Mouse (Mus musculus) embryonic facial prominence, embryonic 13.5 days (tissue): ENCODE results near the gene Ccnb2. TPM values are rescaled to one million over a fixed set of nuclear protein-coding genes. Genes with fewer than 3 reads are reported as not detected.

Experiments used
- ATAC-seq: fragments of 200-750 bp; cut with Nextera tagmentation; 2 replicates; pipeline ENCODE4 v1.8.0; 2017; ENCODE audit warnings: low read depth; ENCODE audit not compliant: insufficient number of reproducible peaks, insufficient read depth, low FRiP score, low TSS enrichment
- H3K27ac ChIP-seq: fragments of 300-500 bp; sonication (generic); 2 replicates; pipeline ENCODE4 v1.5.1; 2015; ENCODE audit warnings: moderate library complexity, mild to moderate bottlenecking, inconsistent platforms
- H3K27me3 ChIP-seq: fragments of 300-500 bp; sonication (generic); 2 replicates; pipeline ENCODE4 v1.6.1; 2015; ENCODE audit warnings: mild to moderate bottlenecking, inconsistent platforms
- H3K36me3 ChIP-seq: fragments of 300-500 bp; sonication (generic); 2 replicates; pipeline ENCODE4 v1.6.1; 2015; ENCODE audit warnings: mild to moderate bottlenecking, inconsistent platforms
- H3K4me1 ChIP-seq: fragments of 300-500 bp; sonication (generic); 2 replicates; pipeline ENCODE4 v1.6.1; 2015; ENCODE audit warnings: inconsistent platforms
- H3K4me2 ChIP-seq: fragments of 300-500 bp; sonication (generic); 2 replicates; pipeline ENCODE4 v1.6.1; 2015; ENCODE audit warnings: moderate library complexity, mild to moderate bottlenecking, inconsistent platforms
- H3K4me3 ChIP-seq: fragments of 300-500 bp; sonication (generic); 2 replicates; pipeline ENCODE4 v1.5.1; 2015; ENCODE audit warnings: mild to moderate bottlenecking, inconsistent platforms
- H3K9ac ChIP-seq: fragments of 300-500 bp; sonication (generic); 2 replicates; pipeline ENCODE4 v1.6.1; 2015; ENCODE audit warnings: mild to moderate bottlenecking, inconsistent platforms
- H3K9me3 ChIP-seq: fragments of 300-500 bp; sonication (generic); 2 replicates; pipeline ENCODE4 v1.6.1; 2016; ENCODE audit warnings: inconsistent platforms
- WGBS: fragments of 180-500 bp; shearing (Covaris S2); methylation state at CpG from one replicate; pipeline ENCODE4 v1.1.7; 2015; ENCODE audit warnings: mixed read lengths; 5-methylcytosine and 5-hydroxymethylcytosine counted together
- microRNA-seq: library from miRNA; unstranded; fragments of <30 nt; microRNA quantifications from one replicate; pipeline ENCODE4, GENCODE M21; 2016
- polyA plus RNA-seq: library from polyadenylated mRNA; unstranded; fragments of >200 nt; fragmentation: Nextera tagmentation; extraction: Ambion mirVana; gene quantifications from 2 replicates; pipeline ENCODE4 v1.2.1, GENCODE M21; 2015

The Ccnb2 gene
- polyA plus RNA-seq, 1 experiment from 2014 or later: 193 TPM

GRCm38 (mm10) chr9:70382091-70382490, 39.3 kb downstream of the Ccnb2 start:
- no peak for ATAC-seq
- Histone ChIP-seq H3K9me3 (no peaks in the 10 kb centered on the region), H3K9ac (no peak overlapping the region), H3K4me3 (no peak overlapping the region), H3K27ac (no peak overlapping the region), H3K27me3 (no peaks in the 10 kb centered on the region), H3K4me2 (no peak overlapping the region), H3K4me1 (no peaks in the 10 kb centered on the region), H3K36me3 (peaks cover 69% of the 10 kb centered on the region)
- WGBS: 82% methylated on average over 12 of the region's 12 CpGs

DNA sequence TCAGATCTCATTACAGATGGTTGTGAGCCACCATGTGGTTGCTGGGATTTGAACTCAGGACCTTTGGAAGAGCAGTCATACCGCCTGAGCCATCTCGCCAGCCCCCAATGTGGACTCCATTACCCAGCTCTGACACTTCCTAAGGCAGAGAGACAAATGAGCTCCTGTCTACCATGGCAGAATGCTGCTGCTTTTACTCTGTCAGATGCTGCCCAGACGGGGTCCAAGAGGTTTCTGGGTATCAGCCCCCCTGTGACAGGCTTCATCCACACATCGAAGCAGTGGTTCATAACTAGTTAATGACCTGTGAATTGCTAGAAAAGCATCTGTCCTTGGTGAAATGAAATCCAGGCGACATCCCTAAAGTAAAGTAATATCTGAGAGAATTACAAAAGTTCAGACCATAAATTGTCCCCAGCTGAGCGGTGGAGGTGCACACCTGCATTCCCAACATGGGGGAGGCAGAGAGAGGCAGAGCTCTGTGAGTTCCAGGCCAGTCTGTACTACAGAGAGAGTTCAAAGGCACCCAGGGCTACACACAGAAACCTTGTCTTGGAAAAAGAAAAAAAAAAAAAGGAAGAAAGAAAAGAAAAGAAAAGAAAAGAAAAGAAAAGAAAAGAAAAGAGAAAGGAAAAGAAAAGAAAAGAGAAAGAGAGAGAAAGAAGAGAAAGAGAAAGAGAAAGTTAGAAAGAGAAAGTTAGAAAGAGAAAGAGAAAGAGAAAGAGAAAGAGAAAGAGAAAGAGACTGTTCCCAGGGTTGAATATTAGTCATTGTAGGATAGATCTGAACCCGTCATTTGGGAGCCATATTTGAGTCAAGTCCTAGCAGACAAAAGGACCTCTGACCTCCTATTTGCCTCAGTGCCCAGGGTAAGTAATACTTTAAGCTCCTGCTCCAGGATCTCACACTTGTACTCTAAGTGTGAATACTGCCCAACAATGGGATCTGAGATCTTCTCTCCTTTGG, 41.6 kb downstream of the Ccnb2 start:
- Histone ChIP-seq H3K4me1 (no peaks in the 10 kb centered on the region), H3K9ac (no peak overlapping the region), H3K27ac (no peak overlapping the region), H3K4me2 (no peak overlapping the region), H3K27me3 (no peaks in the 10 kb centered on the region), H3K9me3 (no peaks in the 10 kb centered on the region), H3K4me3 (no peak overlapping the region), H3K36me3 (peaks cover 71% of the 10 kb centered on the region)
- WGBS: 72% methylated on average over 7 of the region's 7 CpGs
- no peak for ATAC-seq

- WGBS: 81% methylated on average over 5 of the region's 5 CpGs
- Histone ChIP-seq H3K27ac (no peak overlapping the region), H3K9ac (no peak overlapping the region), H3K27me3 (no peaks in the 10 kb centered on the region), H3K4me2 (no peak overlapping the region), H3K4me3 (no peak overlapping the region), H3K4me1 (no peaks in the 10 kb centered on the region), H3K36me3 (peaks cover 57% of the 10 kb centered on the region), H3K9me3 (no peaks in the 10 kb centered on the region)
- ATAC-seq: no peak
These were observed 49.7 kb downstream of the Ccnb2 start for GRCm38 (mm10) chr9:70371638-70372037.

DNA sequence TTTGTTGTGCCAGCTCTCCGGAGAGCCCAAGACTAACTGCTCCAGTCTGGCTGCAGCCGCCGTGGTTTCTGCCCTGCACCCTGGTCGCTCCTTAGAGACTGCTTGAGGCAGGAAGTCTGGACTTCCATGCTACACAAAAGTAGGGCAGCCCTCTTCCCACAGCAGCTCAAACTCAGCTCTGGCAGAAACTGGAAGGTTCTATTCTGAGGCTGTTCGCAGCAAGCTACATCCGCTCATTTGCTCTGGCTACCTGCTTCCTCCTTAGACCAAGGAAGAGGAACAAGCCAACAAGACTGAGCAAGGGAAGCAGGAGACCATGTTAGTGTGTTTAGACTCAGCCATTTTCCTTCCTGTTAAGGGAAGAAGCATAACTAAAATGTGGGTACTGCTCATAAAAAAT, 54.4 kb downstream of the Ccnb2 start:
- H3K4me3 ChIP-seq: no peak overlapping the region
- no peaks in the 10 kb centered on the region for H3K27me3 ChIP-seq
- H3K4me2 ChIP-seq: no peak overlapping the region
- no peak overlapping the region for H3K9ac ChIP-seq
- no peaks in the 10 kb centered on the region for H3K4me1 ChIP-seq
- no peak overlapping the region for H3K27ac ChIP-seq
- H3K9me3 ChIP-seq: no peaks in the 10 kb centered on the region
- peaks cover 82% of the 10 kb centered on the region for H3K36me3 ChIP-seq
- 88% methylated on average over 6 of the region's 6 CpGs for WGBS
- ATAC-seq: no peak

GRCm38 (mm10) chr9:70365915-70366314, 55.4 kb downstream of the Ccnb2 start:
- WGBS: 78% methylated on average over 2 of the region's 2 CpGs
- no peak for ATAC-seq
- no peaks in the 10 kb centered on the region for H3K4me1 ChIP-seq
- no peak overlapping the region for H3K4me3 ChIP-seq
- no peaks in the 10 kb centered on the region for H3K9me3 ChIP-seq
- no peak overlapping the region for H3K9ac ChIP-seq
- H3K36me3 ChIP-seq: peaks cover 79% of the 10 kb centered on the region
- H3K27me3 ChIP-seq: no peaks in the 10 kb centered on the region
- no peak overlapping the region for H3K27ac ChIP-seq
- H3K4me2 ChIP-seq: no peak overlapping the region

DNA sequence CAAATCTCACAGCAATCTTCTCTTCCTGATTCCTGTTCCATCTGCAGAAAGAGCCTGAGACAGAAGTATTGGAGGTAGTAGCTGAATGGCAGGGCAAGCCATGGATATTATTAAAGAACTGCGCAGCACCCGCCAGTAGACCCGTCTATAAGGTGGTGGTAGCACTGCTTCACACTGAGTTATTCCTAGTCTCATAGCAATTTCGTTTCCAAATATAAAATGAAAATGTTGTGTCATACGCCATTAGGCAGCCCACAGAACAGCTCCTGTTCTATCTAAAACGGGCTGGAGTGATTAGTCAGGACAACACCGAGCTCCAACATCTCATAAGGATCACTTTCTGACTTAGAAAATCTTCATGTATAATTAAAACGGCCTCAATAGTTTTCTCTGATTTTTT, 56.6 kb downstream of the Ccnb2 start:
- no peak overlapping the region for H3K9ac ChIP-seq
- H3K36me3 ChIP-seq: peaks cover 75% of the 10 kb centered on the region
- no peaks in the 10 kb centered on the region for H3K27me3 ChIP-seq
- no peaks in the 10 kb centered on the region for H3K9me3 ChIP-seq
- no peaks in the 10 kb centered on the region for H3K4me1 ChIP-seq
- no peak overlapping the region for H3K4me3 ChIP-seq
- no peak for ATAC-seq
- no peak overlapping the region for H3K4me2 ChIP-seq
- H3K27ac ChIP-seq: no peak overlapping the region
- WGBS: 91% methylated on average over 8 of the region's 8 CpGs

DNA sequence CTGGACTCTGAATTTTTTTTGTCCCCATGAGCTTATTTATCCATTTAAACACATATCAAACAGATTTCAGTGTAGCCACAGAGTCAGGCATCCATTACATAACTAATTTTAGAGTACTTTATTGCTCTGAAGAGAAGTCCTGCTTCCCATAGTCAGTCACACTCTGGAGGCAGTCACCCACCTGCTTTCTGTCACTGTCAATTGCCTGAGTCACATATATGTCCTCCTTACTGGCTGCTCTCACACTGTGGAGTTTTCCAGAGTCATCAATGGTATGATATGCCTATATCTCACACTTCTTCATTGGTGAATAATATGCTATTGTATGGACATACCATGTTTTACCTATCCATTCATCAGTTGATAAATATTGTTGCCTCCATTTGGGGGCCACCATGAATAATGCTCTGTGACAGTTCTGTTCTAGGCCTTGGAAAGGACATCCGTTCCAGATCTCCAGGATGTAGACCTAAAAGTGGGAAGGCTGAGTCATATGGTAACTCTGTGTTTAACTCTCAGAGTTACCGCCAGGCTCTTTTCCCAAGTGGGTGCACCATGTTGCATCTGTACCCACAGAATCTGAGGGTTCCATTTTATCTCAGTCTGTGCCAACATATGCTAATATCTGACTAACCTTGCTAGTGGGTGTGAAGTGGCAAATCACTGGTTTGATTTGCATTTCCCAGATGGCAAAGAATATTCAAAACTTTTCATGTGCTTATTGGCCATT, 61.8 kb downstream of the Ccnb2 start:
- Histone ChIP-seq H3K27me3 (no peaks in the 10 kb centered on the region), H3K9ac (no peak overlapping the region), H3K4me3 (no peak overlapping the region), H3K27ac (no peak overlapping the region), H3K4me1 (peaks cover 7% of the 10 kb centered on the region; the same call in 1 of the 2 replicates), H3K4me2 (no peak overlapping the region), H3K36me3 (peaks cover 65% of the 10 kb centered on the region), H3K9me3 (peaks cover 6% of the 10 kb centered on the region; the same call in 1 of the 2 replicates)
- 97% methylated on average over 2 of the region's 2 CpGs for WGBS
- ATAC-seq: no peak

Small RNA genes lying within 50 kb of the gene (microRNA-seq; reads per million reads assigned to microRNA genes)
- gene Mir5626: 1.7 reads per million

Other genes with a start within 250 kb of the Ccnb2 start
- 23.2 and 24.5 TPM in 2 replicates for gene Myo1e, start 214.2 kb downstream of the Ccnb2 start, polyA plus RNA-seq
- 28.8 and 32.4 TPM in 2 replicates for gene Rnf111, start 82.2 kb upstream of the Ccnb2 start, polyA plus RNA-seq
- gene Sltm, start 121.2 kb upstream of the Ccnb2 start, polyA plus RNA-seq: 73.2 and 74.8 TPM in 2 replicates
- gene Gm10642, start 234.7 kb upstream of the Ccnb2 start, polyA plus RNA-seq: 0.28 and 0.33 TPM in 2 replicates
- gene Mindy2, start 235.6 kb upstream of the Ccnb2 start, polyA plus RNA-seq: 12.2 and 13.1 TPM in 2 replicates